Mouse (Mus musculus) embryonic fibroblast, embryonic 13.5 days (primary cell): ENCODE results near the gene Tmem259.

Source experiments
- CTCF ChIP-seq: IDR thresholded peaks from 2 replicates; pipeline ENCODE4 v1.5.1; 2011; ENCODE audit warnings: mild to moderate bottlenecking, control low read depth, low read length, moderate library complexity, borderline replicate concordance; ENCODE audit not compliant: insufficient read depth
- POLR2A ChIP-seq: IDR thresholded peaks from 2 replicates; pipeline ENCODE4 v1.6.1; 2011; ENCODE audit warnings: low read depth, mild to moderate bottlenecking, control low read depth, low read length, moderate library complexity

- TF ChIP-seq CTCF (no peak), POLR2A (no peak)
Measured at GRCm38 (mm10) chr10:80023758-80024157, 39.6 kb upstream of the Tmem259 start.
